Mouse (Mus musculus) ovary, adult 10 weeks (tissue): ENCODE measurements around the gene Evx1. TPM values are rescaled to one million over a fixed set of nuclear protein-coding genes. Genes with fewer than 3 reads are reported as not detected.

Source experiments
- polyA plus RNA-seq: library from polyadenylated mRNA; stranded (reverse); fragments of 350-450 nt; fragmentation: Illumina TruSeq; extraction: RNeasy Lipid Tissue Mini Kit (QIAGEN cat#74804); gene quantifications from one replicate; pipeline ENCODE4 v1.2.3, GENCODE M21; 2014

Gene Evx1
- polyA plus RNA-seq, result 0.14 TPM

GRCm38 (mm10) chr6:52313391-52314303 lies at the start of gene Evx1:
Gene Evx1 (plus strand): TSS chr6:52313498.

Other genes with a start within 250 kb of the Evx1 start
- 0.37 TPM for gene Hoxa1, start 155.2 kb upstream of the Evx1 start, polyA plus RNA-seq
- gene Hoxa2, start 148.7 kb upstream of the Evx1 start, polyA plus RNA-seq, result 1.5 TPM
- not detected for gene 5730596B20Rik, start 136.0 kb upstream of the Evx1 start, polyA plus RNA-seq
- gene Hoxa4, start 121.7 kb upstream of the Evx1 start, polyA plus RNA-seq, result 1.1 TPM
- gene Hoxa5, start 108.9 kb upstream of the Evx1 start, polyA plus RNA-seq, result 7.3 TPM
- gene Hoxa6, start 104.8 kb upstream of the Evx1 start, polyA plus RNA-seq, result not detected
- 7.4 TPM for gene Hoxa3, start 100.2 kb upstream of the Evx1 start, polyA plus RNA-seq
- gene Gm28308, start 100.2 kb upstream of the Evx1 start, polyA plus RNA-seq, result not detected
- gene Hoxa7, start 91.6 kb upstream of the Evx1 start, polyA plus RNA-seq, result 6.8 TPM
- gene Hoxa9, start 82.4 kb upstream of the Evx1 start, polyA plus RNA-seq, result 3.3 TPM
- 3.1 TPM for gene Hoxa10, start 72.6 kb upstream of the Evx1 start, polyA plus RNA-seq
- 0.34 TPM for gene Hoxa11, start 67.7 kb upstream of the Evx1 start, polyA plus RNA-seq
- 0.37 TPM for gene Hoxa13, start 52.6 kb upstream of the Evx1 start, polyA plus RNA-seq